Mouse (Mus musculus): ENCODE data around the gene Rgs7bp.
"Not testable (repeated sequence)": the region's sequence is repeated elsewhere in the genome, so short reads cannot be mapped to it uniquely, and the experiment has no call there.

GRCm38 (mm10) chr13:104911006-104911405 is 143.7 kb downstream of the Rgs7bp start:
- TF ChIP-seq POLR2A, CTCF (IDR thresholded peaks at IDR 0.05; ENCODE audit: insufficient read depth, low read depth, low read length): not testable (repeated sequence)
